Mouse (Mus musculus): ENCODE results near the gene Kif13a.

DNA sequence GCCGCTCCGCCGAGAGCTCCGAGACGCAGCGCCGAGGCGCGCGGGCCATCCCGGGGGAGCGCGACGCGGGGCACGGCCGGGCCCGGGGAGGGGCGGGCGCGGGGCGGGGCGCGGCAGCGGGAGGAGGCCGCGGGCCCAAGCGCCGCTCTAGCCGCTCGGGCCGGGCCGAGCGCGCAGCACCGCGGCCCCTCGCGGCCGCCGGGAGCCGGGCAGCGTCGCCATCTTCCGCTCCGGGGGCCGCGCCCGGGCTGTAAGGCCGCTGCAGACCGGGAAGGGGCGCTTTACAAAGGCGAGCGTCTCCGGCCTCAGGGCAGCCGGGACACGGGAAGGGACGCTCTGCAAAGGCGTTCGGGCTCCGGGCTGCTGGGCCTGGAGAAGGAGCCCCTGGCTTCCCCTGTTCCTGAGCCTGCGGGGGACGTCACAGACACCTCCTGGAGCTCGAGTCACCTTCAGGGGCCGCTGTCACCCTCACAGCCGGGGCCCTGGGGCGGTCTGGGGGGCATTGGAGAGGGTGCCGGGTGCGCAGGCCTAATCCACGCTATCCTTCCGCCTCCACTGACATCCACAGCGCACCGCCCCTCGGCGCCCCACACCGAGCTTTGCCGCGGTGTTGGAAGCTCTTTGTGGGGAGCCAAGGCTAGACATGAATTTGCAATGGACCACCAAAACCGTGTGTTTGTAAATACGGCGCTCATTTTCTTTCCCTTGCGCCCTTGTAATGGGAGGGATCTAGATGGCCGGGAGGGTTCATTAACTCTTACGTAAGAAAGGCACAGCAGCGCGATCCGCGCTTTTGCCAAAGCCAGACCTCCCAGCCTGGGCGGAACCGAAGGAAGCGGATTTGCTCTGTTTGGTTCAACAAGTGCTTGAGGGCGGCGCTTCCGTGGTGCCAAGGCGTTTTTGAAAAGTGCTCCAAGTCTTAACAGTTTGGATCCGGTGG, at the start of gene Kif13a:
- TF ChIP-seq CTCF (IDR thresholded peaks at IDR 0.05; ENCODE audit: borderline replicate concordance, insufficient read depth, low read depth, low read length) (no peak), POLR2A (IDR thresholded peaks at IDR 0.05; ENCODE audit: borderline replicate concordance, insufficient read depth, low read length) (peak; percentile 83; the same call in 1 of the 2 replicates)

Data from cerebellum, adult 2 months (tissue).